Mouse (Mus musculus): Measurements from ENCODE around the gene Slc38a2.

Slc38a2 gene

GRCm38 (mm10) chr15:96695455-96696421 lies 3.8 kb downstream of the Slc38a2 start:
- no peak for DNase-seq (ENCODE audit: low spot score)

DNA sequence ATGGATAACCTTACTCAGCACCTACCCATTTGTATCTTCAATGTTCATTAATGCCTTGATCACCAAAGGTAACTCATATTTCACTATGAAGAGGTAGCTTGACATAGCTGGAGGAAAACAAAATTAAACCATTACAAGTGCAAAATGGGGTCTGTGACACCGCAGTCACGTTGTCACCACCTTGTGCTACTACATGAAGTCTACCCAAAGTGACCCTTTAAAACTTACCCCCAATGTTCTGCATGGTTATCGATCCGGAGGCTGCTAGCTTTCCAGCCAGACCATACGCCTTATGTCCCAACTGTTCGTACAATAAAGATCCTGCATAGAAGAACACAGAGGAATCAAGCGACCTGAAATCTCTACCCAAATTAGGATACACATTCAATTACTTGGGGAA lies 4.5 kb downstream of the Slc38a2 start:
- DNase-seq (ENCODE audit: low spot score), result no peak

DNA sequence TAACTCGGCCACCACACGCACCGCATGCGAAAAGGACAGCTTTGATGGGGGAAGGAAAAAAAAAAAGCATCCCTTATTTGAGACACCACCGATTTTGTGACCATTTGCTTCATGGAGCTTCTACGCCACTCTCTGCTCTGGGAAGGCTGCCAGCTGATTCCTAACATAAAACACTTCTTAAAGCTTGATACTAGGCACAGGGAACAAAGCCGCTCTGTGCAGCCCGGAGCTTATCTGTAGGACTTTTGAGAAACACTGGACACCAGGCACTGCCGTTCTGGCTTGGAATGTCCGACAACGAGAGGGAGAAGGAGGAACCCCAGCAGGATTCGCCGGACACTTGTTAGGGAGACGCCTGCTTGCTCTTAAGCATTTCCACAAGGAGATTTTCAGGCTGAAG lies 5.8 kb downstream of the Slc38a2 start:
- DNase-seq (ENCODE audit: low spot score), result no peak

DNA sequence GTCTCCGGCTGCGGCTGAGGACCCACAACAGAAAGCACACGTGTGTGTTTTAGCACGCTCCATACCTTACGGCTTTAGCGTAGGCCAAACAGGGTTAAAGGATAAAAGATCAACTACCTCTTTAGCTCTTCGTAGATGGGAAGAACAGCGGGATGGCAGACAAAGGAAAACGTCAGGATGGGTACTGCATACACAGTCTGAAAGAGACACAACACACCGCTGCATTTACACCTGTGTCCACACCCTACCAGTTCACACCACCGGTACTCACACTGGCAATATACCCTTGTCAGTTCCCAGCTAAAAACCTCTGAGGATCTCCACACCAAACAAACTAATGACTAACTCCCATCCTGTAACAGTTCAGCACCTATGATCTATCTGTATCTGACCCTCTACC lies 7.1 kb downstream of the Slc38a2 start:
- no peak for DNase-seq (ENCODE audit: low spot score)

DNA sequence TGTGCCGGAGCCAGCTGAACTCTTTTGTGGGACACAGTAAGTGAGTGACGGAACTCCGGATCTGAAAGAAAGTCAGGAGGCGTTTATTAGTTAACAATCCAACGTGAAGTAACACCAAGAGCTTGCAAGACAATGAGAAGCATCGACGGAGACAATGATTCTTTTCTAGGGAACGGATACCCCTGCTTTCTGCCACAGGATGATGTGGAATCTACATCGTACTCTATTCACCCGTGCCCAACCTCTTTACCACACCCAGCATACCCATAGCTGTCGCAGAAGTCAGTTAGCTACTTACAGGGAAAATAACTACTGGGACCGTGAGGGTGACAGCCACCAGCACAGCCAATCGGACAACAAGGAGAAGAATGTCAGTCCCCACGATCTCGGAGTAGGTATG lies 8.1 kb downstream of the Slc38a2 start:
- DNase-seq (ENCODE audit: low spot score), result no peak

- no peak for DNase-seq (ENCODE audit: low spot score)
These were observed 8.7 kb downstream of the Slc38a2 start for GRCm38 (mm10) chr15:96690829-96691228.

- DNase-seq (ENCODE audit: low spot score), result no peak
These were observed 9.6 kb downstream of the Slc38a2 start for GRCm38 (mm10) chr15:96689919-96690318.

GRCm38 (mm10) chr15:96688784-96689318 lies 10.7 kb downstream of the Slc38a2 start:
- no peak for DNase-seq (ENCODE audit: low spot score)

GRCm38 (mm10) chr15:96688036-96688435 lies 11.5 kb downstream of the Slc38a2 start:
- DNase-seq (ENCODE audit: low spot score), result no peak

- no peak for DNase-seq (ENCODE audit: low spot score)
These were observed 12.2 kb downstream of the Slc38a2 start for GRCm38 (mm10) chr15:96687366-96687765.

- DNase-seq (ENCODE audit: low spot score), result no peak
These were observed 13.1 kb downstream of the Slc38a2 start for GRCm38 (mm10) chr15:96686201-96687159.

DNA sequence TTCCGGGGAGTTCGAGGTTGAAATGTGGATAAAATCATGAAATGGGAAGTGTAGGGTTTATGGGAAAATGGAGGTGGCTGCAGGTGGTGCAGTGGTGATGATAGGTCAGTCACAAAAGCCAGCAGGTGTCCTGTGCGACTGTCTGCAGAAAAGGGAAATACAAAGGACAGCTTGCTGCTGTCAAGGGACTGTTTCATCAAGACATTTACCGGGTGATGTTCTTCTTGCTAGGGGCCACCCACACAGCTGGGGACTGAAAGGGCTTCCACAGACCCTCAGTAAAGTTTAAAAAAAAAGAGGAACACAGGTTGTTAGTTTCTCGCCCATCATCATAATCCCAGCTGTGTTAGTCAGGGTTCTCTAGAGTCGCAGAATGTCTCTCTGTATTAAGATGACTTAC lies 14.3 kb downstream of the Slc38a2 start:
- DNase-seq (ENCODE audit: low spot score), result no peak

DNA sequence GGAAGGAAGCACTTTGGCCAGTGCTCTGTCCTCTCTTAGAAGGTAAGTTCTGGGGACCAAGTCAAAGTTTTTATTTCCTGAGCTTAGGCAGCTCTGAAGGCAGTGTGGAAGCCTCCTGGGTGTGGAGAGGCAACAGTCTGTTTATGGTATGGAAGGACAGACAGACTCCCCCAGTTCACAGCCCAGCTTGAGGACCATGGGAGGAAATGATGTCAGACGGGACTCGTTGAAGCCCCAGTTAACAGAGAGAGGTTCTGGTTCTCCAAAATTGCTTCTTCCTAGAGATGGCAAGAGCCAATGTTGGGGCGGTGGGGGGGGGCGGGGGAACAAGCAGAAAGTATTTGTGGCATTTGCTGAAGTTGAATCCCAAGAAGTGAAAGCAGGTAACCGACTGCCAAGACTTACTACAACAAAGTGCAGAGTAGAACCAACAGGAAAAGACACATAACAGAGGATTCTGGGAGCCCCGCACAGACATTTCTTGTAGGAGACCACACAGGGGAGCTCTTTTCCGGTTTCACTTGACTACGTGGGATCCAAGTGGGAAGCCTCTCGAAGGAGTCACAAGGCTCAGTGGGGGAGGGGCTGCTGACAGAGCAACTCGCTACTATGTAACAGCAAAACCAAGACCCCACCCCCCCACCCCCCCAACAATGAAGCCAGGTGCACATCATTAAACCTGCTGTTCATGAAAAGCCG lies 15.2 kb downstream of the Slc38a2 start:
- peak; percentile 46 for DNase-seq (ENCODE audit: low spot score)

GRCm38 (mm10) chr15:96678871-96679773 lies 20.4 kb downstream of the Slc38a2 start:
- no peak for DNase-seq (ENCODE audit: low spot score)

DNA sequence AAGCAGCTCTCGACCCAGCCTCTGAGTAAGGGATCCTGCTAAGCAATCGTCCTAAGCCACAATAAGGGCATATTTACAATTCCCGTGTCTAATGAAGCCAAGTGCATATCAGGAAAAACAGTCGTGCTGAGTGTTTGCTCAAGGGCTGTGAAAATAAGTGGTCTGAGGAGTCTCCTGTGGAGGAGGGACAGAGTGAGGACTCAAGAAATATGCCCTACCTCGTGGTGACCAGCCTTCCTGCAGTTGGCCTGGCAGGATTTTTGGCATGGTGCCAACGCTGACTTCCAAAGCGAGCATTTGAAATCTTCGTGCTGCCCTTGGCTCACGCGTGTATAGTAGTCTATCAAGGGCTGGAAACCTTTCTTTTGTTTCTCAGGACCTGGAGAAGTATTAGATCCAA lies 23.0 kb downstream of the Slc38a2 start:
- DNase-seq (ENCODE audit: low spot score), result peak; percentile 58

DNA sequence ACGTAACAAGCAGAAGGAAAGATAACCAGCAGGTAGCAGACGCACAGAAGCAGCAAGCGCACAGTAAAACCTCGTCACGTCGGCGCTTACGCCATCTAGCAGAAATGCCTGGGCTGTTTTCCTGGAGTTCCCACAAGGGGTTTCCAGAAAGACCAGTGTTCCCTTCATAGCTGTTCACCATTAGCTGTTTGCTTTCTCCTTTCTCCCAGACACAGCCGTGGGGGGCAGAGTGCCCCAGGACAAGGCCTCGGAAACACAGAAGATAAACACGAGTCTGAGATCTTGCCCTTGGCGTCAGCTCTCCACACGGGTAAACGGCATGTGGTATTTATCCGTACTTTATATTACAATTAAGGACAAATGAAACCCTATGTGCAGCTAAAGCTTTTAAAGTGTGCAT lies 23.8 kb downstream of the Slc38a2 start:
- peak; percentile 59 for DNase-seq (ENCODE audit: low spot score)

GRCm38 (mm10) chr15:96675055-96675454 lies 24.5 kb downstream of the Slc38a2 start:
- no peak for DNase-seq (ENCODE audit: low spot score)

- no peak for DNase-seq (ENCODE audit: low spot score)
These were observed 25.4 kb downstream of the Slc38a2 start for GRCm38 (mm10) chr15:96674089-96674488.

GRCm38 (mm10) chr15:96669721-96670120 lies 29.8 kb downstream of the Slc38a2 start:
- no peak for DNase-seq (ENCODE audit: low spot score)

- DNase-seq (ENCODE audit: low spot score), result no peak
These were observed 32.9 kb downstream of the Slc38a2 start for GRCm38 (mm10) chr15:96666663-96667062.

DNA sequence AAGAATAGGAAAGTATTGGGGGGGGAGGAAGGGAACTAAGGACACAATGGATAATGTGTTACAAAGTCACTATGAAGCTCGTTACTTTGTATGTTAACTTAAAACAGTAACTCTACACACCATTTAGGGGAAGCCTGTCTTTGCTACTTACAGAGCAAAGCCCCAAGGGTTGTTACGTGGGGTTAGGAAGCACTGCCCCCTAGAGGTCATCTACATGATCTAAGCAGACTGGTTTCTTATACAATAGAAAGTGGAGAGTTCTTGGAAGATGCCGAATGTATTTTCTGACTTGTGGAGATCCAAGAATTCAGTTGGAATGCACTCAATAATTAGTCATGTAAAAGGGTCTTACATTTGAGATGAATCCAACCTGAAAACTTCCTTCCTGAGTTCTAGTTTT lies 33.6 kb downstream of the Slc38a2 start:
- no peak for DNase-seq (ENCODE audit: low spot score)

Data from ovary, postnatal 36 days (tissue).